Mouse (Mus musculus) thymus, postnatal 36 days (tissue): Measurements from ENCODE around the gene N4bp2l1.

ENCODE experiments used
- DNase-seq, 2 experiments: peaks; one replicate each; pipeline ENCODE4 v3.0.0; 2022; ENCODE audit warnings: mixed read lengths in 2 of 2

N4bp2l1 gene

DNA sequence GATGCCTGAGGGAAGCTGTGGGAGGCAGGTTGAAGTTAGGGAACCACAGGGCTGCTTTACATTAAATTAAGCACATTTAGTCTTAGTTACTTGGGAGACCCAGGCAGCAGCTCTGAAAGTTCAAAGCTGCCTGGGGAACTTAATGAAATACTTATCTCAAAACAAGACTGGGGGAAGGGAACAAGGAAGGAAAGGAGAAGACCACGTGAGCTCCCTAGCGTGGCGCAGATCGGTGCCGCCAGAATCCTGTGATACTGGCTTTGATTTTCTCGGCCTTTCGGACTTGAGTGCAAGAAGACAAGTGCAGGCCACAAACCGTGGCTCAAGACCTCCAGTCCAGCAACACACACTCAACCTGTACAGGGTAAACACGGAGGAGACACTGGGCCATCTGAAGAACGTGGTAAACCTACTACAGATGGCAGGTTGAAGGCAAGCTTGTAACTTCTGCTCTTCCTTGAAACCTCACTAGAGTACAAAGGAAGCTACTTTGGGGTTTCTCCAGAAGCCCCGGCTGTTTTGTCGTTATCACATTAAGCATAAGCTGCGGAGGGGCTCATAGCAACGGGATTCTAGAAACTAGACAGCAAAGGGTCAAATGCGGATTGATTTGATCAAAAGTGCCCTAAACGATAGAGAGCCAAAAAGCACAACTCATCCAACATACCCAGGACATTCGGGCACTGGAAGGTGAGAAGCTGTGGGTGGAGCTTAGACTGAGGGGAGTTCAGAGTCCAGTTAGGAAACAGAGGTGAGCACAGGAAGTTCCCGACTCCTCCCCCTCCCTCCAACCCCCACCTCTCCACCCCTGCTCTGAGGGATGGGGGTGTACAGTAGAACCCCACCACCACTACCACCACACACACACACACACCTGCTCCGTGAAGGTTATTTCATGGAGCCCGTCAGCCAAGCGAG, 1.5 kb upstream of the N4bp2l1 start:
- peak; percentile 30 to 31 for DNase-seq

DNA sequence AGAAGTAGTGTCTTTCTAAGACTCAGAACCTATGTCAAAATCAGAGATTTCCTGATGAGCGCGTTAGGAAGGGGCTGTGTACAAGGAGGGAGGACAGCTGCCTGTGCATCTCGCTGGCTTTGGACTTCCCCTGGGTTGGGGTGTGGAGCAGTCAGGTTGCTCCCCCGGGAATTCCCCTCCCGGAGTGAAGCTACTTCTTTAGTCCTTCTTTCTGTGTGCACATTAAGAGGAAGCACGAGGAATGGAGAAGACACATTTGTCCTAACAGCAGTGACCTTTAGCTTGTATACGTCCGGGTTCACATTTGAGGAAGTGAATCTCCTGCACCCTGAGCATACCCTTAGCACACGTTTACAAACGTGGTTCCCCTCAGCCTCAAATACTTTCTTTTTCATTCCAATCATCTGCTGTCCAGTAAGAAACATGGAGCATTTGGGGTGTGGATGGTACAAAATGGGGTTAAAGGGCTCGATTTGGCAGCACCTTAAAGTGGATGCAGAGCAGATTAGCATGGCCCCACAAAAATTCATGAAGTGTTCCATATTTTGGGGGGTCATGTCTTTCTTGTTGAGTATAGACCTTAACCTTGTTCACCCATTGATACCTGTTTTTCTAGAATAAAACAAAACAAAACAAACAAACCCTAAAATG, 1.5 kb downstream of the N4bp2l1 start:
- peak in 1 of 2 experiments; percentile 23 for DNase-seq

DNA sequence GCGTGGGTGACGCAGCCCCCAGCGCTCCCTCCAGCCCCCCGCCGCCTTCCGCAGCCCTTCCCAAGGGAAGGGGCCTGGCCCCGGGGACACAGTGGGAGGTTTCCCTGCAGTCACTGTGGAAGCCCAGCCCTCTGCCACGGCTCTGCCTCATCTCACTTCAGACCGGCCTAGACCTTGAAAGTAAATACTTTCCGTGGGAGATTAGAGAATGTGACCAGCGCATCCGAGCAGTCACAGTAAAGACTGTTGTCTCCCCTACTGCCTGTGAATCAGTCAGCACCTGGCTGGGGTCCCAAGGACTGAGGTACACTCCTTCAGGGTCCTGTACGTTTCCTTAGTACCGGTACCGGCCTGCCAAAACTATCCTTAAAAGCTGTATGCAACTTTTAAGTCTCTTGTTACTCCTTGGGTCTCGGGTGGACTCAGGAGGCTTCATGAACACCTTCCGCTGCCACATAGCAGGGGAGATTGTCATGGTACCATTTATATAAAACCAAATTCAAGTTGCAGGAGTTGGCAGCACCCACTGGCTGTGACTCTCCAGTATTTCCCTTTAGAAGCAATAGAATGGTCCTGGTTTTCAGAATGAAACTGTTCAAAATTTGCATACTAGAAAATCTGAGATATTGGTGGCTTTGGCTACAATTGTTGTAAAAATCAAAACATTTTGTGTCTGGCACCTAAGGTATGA, 2.2 kb downstream of the N4bp2l1 start:
- no peak for DNase-seq

DNA sequence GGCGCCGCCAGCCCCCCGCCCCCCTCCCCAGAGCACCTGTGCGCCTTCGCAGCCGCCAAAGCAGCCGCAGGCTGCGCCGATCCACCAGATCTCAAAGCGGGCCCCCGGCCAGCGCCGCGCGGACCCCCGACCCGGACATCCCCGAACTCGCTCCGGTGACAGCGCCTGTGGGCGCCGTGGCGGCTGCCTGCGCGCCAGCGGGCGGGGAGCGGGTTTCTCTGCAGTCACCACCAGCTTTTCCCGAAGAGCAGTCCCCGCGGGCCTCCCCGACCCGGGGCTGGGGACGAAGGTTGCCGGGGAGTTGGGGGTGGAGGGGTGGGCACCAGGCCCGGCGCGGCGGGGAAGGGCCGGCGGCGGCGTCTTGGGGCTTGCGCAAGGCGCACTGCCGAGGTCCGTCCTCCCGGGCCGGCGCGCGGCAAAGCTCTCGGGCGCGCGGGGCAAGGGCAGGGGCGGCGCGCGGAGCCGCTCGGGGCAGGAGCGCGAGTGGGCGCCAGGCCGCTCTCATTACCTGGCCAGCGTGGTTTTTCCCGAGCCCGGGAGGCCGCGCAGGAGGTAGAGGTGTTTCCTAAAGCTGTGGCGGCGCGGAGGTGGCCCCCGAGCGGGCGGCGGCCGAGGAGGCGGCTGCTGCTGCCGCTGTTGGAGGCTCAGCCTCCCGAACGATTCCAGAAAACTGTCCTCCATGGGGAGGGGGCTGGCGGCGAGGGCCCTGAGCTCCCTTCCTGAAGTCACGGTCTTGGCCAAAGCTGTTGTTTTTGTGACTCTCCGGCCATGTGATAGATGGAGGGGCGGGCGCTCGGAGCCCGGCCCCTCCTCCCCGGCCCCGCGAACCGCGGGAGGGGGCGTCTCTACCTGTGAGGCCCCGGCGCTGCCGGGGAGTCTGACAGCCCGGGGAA, 3.0 kb downstream of the N4bp2l1 start:
- peak; percentile 69 to 76 for DNase-seq

DNA sequence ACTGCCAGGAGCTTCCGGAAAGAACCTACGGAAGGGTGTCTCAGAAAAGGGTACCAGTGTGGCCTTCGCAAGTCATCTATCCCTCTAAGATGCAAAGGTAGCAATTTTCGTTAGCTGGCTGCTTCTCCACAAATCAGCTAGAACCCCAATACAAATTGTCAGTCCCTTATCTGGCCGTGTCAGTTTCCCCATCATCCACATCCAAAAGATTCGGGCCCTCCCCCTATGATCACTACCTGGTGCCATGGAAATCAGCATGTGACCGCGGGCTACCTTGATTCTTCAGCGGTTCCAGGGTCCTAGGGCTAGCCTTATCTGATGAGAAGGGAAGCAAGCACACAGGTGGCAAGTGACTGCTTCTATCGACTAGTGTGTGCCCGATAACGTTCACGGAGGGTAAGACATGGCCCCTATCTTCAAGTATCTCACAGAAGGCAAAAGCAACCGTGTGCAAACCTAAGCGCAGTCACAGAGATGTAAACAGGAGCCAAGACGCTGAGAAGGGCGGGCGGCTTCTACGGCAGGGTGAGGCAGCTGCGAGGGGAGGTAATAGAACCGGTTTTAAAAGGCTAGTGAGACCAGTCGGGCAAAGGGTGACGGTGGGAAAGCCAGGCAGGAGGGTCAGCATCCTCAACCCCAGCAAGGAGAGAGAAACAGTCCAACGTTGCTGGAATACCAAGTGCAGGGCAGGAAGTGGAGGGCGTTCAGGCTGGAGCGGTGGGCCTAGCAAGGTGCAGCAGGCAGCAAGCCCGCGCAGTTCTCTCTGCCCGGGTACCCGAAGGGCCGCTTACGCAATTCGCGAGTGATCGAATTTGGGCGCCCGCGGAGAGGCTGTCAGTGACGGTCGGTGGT, 3.9 kb downstream of the N4bp2l1 start:
- DNase-seq, result peak in 1 of 2 experiments; percentile 67

DNA sequence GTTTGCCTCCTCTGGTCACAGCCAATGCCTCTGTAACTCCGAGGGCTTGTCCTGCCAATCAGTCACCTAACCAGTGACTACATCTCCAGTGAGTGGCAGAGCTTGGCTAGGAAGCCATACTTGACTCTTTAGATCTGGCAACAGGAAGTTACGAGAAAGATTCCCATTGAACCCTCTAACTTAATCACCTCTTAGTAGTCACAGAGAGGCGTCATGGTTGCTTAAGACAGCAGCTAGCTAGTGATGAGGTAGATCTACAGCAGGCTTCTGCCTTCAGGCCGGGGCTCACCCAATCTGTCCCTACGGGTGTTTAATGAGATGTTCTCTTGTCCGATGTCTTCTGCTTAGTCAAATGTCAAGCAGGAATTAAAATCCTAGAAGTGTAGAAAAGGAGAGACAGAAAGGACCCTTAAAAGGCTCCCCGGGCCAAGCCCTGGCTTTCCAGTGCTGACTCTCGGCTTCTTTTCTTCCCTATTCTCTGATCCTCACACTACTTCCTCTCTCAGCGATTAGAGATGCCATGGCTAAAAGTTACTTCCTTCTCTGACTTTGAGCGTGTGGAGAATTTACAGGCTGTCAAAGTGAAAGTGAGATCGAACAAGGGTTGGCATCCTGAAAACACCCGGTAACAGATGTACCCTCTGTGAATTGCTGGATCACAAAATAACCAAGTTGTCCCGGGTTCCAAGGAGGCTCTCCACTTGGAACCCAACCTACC, 4.6 kb downstream of the N4bp2l1 start:
- DNase-seq, result no peak

DNA sequence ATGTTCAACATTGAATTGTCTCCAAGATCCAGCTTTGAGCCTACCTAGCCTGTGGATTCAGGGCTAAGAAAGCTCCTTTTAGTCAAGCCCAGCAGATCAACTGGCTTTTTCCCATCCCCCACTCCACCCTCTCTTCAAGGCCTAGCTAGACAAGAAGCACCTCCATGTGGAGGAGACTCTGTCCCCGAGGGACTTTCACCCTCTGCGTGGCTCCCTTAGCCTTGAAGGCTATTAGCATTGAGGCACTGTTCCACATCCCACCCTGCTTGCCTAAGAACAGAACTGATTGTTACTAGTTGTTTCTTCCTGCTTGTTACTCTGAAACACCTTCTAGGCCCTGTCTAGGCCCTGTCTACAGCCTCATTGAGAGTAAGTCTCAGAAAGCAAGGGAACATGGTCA, 7.0 kb downstream of the N4bp2l1 start:
- no peak for DNase-seq

DNA sequence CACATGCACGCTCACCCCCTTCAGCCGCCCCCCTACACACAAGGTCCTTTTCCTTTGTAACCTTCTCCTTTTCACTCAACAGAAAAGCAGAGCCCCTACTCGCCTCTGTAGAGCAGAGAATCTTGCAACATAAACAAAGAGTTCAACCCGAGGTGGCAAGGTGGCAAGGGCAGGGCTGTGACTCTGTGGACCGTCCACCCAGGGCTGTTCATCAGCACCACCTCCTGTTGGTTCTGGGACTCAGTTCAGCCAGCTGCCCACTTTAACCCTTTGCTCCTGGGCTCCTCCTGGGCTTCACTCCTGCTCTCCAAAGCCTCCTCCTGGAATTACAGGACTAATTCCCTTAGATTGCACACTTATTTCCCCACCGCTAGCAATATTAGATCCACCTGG, 12.7 kb downstream of the N4bp2l1 start:
- DNase-seq, result no peak

DNA sequence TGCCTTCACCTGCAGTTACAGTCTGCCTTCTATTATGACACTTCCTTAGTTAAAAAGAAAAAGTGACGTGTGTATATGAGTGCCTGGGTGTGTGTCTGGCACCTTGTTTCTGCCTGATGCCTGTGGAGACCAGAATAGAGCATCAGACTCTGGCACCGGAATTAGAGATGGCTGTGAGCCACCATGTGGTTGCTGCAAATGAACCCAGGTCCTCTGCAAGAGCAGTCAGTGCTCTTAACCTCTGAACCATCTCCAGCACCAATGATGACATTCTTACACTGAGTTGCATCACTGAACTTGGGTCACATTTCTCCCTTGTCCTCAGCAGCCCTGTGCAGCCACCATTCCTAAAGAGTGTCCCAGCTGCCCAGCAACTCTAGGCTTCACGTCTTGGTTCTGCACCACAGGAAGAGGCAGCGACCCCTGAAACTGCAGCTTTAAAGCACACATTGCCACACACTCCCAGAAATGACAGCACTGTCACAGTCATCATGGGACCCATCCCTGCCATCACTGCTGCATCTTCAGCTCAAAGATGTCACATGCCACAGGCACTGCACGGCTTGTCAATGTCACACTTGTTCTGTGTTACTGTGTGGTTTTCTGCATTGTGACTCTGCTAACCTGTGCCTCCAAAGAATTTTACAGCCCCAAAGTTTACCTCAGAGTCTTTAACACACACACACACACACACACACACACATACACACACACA, 13.2 kb downstream of the N4bp2l1 start:
- peak in 1 of 2 experiments; percentile 15 for DNase-seq

DNA sequence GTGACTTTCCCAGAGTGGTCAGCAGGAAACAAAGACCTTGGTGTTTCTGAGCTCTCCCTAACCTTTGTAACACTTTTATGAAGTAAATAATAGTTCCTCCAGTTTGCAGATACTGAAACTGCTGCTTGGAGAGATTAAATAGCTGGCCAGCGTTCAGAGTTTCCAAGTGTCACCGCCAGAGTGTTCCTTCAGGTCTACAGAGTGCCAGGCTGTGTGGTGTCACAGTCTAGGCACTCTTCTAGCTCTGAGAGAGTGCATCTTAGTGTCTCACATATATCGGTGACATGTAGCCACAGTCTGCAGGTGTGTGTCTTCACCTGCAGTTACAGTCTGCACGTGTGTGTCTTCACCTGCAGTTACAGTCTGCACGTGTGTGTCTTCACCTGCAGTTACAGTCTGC, 13.8 kb downstream of the N4bp2l1 start:
- no peak for DNase-seq

DNA sequence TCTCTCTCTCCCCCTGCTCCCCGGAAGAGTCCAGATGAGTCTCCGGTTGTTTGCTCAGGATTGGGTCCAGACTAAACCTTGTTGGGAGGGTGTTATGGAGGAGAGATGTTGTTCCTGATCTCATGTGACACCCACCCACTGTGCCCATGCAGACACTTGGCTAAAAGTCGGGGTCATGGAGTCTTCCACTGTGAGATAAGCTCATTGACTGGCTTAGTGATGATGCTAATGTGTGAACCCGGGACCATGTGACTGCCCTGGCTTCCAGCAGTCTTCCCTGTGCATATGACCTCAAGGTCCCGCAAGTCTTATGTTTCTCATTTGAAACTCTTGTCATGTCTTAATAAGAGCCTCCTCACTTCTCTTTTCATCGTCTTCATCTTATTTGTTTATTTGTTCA, 15.8 kb downstream of the N4bp2l1 start:
- DNase-seq, result no peak

DNA sequence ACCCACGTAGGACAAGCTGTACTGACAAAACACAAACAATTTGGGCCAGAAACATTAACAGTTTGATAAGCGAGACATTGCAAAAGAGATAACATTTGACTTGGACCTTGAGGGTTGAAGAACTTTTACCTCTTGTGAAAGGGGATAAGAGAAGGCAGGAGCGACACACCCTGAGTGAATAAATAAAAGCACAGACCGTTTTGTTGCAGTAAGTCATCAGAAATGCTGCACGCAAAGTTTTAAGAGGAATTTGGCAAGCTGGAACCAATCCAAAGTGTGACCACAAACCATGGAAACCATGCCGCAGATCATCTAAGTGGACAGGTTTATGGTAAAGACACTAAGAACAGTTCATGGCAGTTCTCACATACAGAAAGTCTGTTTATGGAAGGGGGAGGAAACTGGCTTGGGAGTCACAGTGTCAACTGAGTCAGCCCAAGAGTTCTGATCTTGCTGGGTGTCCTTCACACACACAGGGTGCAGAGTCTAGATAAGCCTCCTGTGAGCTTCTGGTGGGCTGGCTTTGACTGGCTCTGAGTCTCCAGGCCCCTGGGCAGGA, 18.3 kb downstream of the N4bp2l1 start:
- no peak for DNase-seq

DNA sequence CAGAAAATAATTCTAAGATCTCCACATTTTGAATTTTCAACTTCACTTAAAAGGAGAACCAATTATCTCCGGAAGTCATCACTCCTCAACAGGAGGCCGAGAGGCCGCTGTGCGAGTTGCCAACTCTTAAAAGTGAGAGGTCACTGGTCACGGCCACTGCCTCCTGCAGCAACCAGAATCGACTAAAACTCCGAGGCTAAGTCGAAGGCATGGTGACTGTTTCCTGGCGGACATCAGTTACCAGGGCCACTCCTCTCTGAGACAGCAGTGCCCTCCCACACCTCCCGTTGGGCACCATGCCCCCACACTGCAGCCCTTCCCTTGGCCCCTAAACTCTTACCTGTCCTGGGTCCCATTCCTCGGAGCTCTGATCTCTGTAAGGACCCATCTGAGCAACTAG, 20.2 kb downstream of the N4bp2l1 start:
- DNase-seq, result no peak

DNA sequence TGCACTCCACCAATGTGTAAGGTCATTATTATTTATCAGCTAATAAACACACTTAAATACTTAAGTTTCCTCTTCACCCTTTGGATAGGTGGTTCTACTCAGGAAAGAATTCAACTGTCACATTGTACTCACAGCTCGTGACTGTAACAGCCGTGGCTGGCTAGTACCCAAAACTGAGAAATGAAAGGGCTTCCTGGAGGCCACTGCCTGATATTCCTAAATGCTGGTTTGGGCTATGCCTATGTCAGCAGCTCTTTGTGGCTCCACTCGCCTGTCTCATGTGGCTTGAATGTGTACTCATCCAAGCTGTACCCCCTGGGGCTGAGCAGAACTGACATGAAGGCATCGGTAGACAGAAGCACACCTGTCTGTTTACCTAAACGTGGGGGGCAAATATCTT, 22.1 kb downstream of the N4bp2l1 start:
- no peak for DNase-seq

DNA sequence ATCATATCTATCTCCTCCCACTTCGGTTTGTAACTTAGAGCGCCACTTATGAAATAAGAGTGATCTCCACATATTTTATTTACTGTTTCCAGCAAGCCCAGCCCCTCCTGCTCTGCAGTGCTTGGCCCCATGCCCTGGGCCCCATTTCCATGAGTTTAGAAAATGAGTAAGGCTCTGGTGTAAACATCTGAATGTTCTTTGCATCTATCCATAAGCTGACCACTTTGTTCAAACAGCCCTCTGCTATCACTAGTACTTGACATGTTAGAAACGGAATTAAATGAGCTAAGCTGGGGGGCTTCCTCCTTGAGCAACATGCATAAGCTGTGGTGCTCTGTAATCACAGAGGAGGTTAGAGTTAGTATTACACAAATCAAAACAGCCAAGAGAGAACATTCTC, 22.6 kb downstream of the N4bp2l1 start:
- no peak for DNase-seq

DNA sequence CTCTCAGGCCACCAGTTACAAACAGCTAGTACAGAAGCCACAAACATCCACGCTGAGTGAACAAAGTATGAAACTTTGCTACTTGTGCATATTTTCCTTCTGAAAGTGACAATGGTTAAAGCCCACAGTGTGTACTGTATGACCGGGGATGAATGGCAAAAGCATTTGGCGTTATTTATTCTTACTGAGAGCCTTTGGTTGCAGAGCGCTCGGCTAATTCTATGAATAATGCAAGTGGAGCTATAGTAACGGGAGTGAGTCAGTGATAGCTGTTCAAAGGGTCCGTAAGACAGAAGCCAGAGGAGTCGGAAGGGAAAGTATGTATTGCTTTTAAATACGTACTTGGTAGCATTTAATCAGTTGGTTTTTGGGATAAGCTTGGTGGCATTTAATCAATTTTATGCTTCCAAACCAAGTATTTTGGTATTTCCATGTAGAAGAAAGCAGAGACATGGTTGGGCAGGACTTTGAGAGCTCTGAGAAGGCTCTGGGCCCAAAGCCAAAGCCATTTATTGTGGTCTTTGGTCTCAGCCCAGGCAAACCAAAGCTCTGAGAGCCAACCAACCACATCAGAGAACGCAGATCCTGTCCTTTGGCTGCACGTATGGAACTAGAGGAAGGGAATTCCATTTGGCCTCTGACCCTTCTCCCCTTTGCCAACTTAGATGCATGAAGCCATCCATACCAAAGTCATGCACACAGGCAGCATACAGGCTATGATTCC, 26.3 kb downstream of the N4bp2l1 start:
- no peak for DNase-seq

DNA sequence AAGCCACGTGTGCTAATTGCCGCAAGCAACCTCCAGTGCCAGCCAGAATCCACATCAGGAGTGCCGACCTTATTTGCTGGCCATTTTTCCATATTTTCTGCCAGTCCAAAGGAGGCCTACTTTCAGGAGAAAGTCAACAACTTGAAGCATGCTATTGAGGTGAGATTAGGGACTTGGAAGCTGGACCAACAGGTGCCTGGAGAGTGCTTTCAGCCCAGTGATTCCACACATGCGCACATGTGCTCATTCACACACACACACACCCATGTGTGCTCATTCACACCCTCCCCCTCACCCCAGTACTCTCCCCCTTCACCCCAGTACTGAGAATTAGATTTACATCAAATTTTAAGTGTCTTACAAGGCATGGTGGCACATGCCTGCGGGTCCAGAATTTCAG, 30.0 kb downstream of the N4bp2l1 start:
- no peak for DNase-seq

DNA sequence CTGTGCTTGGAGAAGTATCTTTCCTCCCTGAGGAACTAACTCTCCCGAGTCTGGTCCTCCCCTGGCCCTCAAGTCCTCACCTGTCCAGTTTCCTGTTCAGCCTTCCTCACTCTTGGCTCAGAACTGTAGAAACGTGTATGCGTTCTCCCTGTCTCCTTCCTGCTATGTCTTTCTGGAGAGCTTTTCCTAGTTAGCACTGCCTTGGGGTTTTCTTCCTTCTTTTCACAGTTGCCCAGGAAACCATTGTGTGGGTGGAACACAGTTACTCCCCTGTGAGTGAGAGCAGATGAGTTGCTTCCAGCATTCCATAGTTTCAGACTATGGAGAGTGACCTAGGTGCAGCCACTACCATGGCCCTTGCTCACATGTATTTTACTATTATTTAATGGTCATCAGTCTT, 30.8 kb downstream of the N4bp2l1 start:
- no peak for DNase-seq

DNA sequence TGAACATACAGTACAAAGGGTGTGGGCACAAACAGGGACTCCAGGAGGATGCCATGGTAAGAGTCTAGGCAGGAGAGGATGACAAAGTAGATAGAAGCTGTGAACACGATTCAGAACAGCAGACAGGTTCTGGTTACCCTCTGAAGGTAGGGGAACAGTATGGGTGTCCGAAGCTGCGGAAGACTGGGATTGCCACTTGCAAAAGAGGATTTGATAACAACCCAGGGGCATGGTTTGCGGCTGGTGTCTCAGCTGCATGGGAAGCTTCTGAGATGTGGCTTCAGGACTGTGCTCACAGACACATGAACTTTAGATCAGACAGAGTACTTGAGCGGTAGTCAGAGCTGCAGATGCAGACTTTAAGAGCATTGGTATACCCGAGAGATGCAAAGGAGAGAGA, 32.6 kb downstream of the N4bp2l1 start:
- DNase-seq, result no peak
